Mouse (Mus musculus) layer of hippocampus, postnatal 14 days (tissue): Measurements from ENCODE around the gene Rabepk. TPM values are rescaled to one million over a fixed set of nuclear protein-coding genes. Genes with fewer than 3 reads are reported as not detected.

Experiments
- total RNA-seq, 2 experiments: library from RNA; stranded (reverse); gene quantifications; 2 replicates each; pipeline ENCODE4 v1.2.3; 2021

The Rabepk gene
- total RNA-seq, 2 experiments from 2014 or later: 22.7 to 28.5 TPM

Other genes starting within 250 kb of the Rabepk start
- gene Gapvd1, start 44.7 kb downstream of the Rabepk start, total RNA-seq: 100 to 1,000 TPM; 106 to 107 TPM
- 100 to 1,000 TPM; 278 to 351 TPM for gene Hspa5, start 27.9 kb downstream of the Rabepk start, total RNA-seq
- 10 to 100 TPM; 87.7 to 88.8 TPM for gene Fbxw2, start 26.4 kb upstream of the Rabepk start, total RNA-seq
- not detected for gene Gm34653, start 33.1 kb upstream of the Rabepk start, total RNA-seq
- gene Cutal, start 74.5 kb upstream of the Rabepk start, total RNA-seq: 1 to 10 TPM in 1 of 2 experiments, under 1 TPM in 1; 0.65 to 1.0 TPM
- gene Psmd5, start 75.1 kb upstream of the Rabepk start, total RNA-seq: 10 to 100 TPM; 37.3 to 42.7 TPM
- gene Phf19, start 114.1 kb upstream of the Rabepk start, total RNA-seq: 1 to 10 TPM; 1.0 to 2.2 TPM
- 1 to 10 TPM; 1.1 to 3.0 TPM for gene Traf1, start 161.9 kb upstream of the Rabepk start, total RNA-seq